ENCODE assay signal across 8 mouse cellular contexts in genomic region chr17:68837013-68837858, GRCm38 (mm10). TPM values are rescaled to one million over a fixed set of nuclear protein-coding genes. Genes with fewer than 3 reads are reported as not detected.
DNase-seq lines count a peak whose midpoint lies in the region; ATAC-seq and TF ChIP-seq lines count a peak whose summit lies in the region.

No protein-coding gene starts in this region.

- H3K27me3 ChIP-seq in hindbrain, embryonic 13.5 days = peaks cover 46% of the 10 kb centered on the region
- H3K27me3 ChIP-seq in limb, embryonic 10.5 days (ENCODE audit: low read depth, poor library complexity, severe bottlenecking) = peaks cover 83% of the 10 kb centered on the region

- peak; percentile 53; the same call in 1 of the 2 replicates for TF ChIP-seq POLR2A in brain, embryonic 14.5 days (IDR thresholded peaks at IDR 0.05; ENCODE audit: borderline replicate concordance, extremely low read depth, insufficient read depth, insufficient read length, poor library complexity, severe bottlenecking)
- no peak for TF ChIP-seq POLR2A in olfactory bulb, adult 2 months (IDR thresholded peaks at IDR 0.05; ENCODE audit: insufficient read depth, low read depth, low read length)

- H3K9me3 ChIP-seq in hindbrain, embryonic 13.5 days = no peaks in the 10 kb centered on the region
- H3K9me3 ChIP-seq in limb, embryonic 10.5 days (replicated peaks) = no peaks in the 10 kb centered on the region

- DNase-seq in gastrocnemius, adult 18-20 months (ENCODE audit: low spot score) = peak; percentile 19
- no peak for DNase-seq in gastrocnemius, postnatal 25 days
- peak; percentile 84 for DNase-seq in brain, embryonic 14.5 days (ENCODE audit: low read depth)
- peak; percentile 28 for DNase-seq in forelimb bud, embryonic 11.5 days (ENCODE audit: low read depth, low spot score)
- peak; percentile 72 for DNase-seq in limb, embryonic 10.5 days (ENCODE audit: low spot score)

- H3K36me3 ChIP-seq in hindbrain, embryonic 13.5 days = no peaks in the 10 kb centered on the region
- no peaks in the 10 kb centered on the region for H3K36me3 ChIP-seq in limb, embryonic 10.5 days

- under 1% methylated on average over 69 of the region's 72 CpGs for WGBS in hindbrain, embryonic 13.5 days
- under 1% methylated on average over 72 of the region's 72 CpGs for WGBS in limb, embryonic 10.5 days
- under 1% methylated on average over 72 of the region's 72 CpGs for WGBS in olfactory bulb, adult 2 months

- H3K9ac ChIP-seq in hindbrain, embryonic 13.5 days = peak overlapping the region; percentile 78

- peak overlapping the region; percentile 90 for H3K4me2 ChIP-seq in hindbrain, embryonic 13.5 days

- peaks cover 45% of the 10 kb centered on the region for H3K4me1 ChIP-seq in hindbrain, embryonic 13.5 days (replicated peaks)
- peaks cover 38% of the 10 kb centered on the region for H3K4me1 ChIP-seq in limb, embryonic 10.5 days
- peaks cover 32% of the 10 kb centered on the region for H3K4me1 ChIP-seq in olfactory bulb, adult 2 months (ENCODE audit: control insufficient read depth, insufficient read depth, low read length)

- no peak for TF ChIP-seq CTCF in brain, embryonic 14.5 days (IDR thresholded peaks at IDR 0.05; ENCODE audit: borderline replicate concordance, extremely low read depth, insufficient read depth, insufficient read length)
- TF ChIP-seq CTCF in olfactory bulb, adult 2 months (IDR thresholded peaks at IDR 0.05; ENCODE audit: insufficient read depth, low read depth, low read length) = 0 out of 2 replicates have a peak, but pooled peaks have one; percentile 2

- peak; percentile 74 for ATAC-seq in hindbrain, embryonic 13.5 days (ENCODE audit: low FRiP score)
- no peak for ATAC-seq in inflammation-experienced regulatory T-cells, adult 6 months

- H3K27ac ChIP-seq in hindbrain, embryonic 13.5 days = peak overlapping the region; percentile 6
- H3K27ac ChIP-seq in limb, embryonic 10.5 days = peak overlapping the region; percentile 77
- H3K27ac ChIP-seq in olfactory bulb, adult 2 months (ENCODE audit: insufficient read depth, low read depth, low read length) = peak overlapping the region; percentile 82

- peak overlapping the region; percentile 69 for H3K4me3 ChIP-seq in hindbrain, embryonic 13.5 days
- H3K4me3 ChIP-seq in limb, embryonic 10.5 days = peak overlapping the region; percentile 64
- peak overlapping the region; percentile 66 for H3K4me3 ChIP-seq in olfactory bulb, adult 2 months (ENCODE audit: insufficient read depth, low read depth, low read length)

RNA-seq across cellular contexts. Expression of gene Tmem200c, which starts 10.8 kb away (rescaled TPM):
- under 1 TPM; 0.07 to 0.59 TPM for total RNA-seq in gastrocnemius, adult 18-20 months (2021)
- total RNA-seq in gastrocnemius, postnatal 25 days (2021) = under 1 TPM; 0.19 to 0.28 TPM
- 3.2 and 4.6 TPM in 2 replicates for polyA plus RNA-seq in brain, embryonic 14.5 days (2012; rRNA removed)
- polyA plus RNA-seq in hindbrain, embryonic 13.5 days (2015; fragmentation: Nextera tagmentation; extraction: Ambion mirVana) = 1.9 and 2.3 TPM in 2 replicates
- polyA plus RNA-seq in limb, embryonic 10.5 days (2016; fragmentation: Nextera tagmentation; extraction: Ambion mirVana) = 0.45 and 0.48 TPM in 2 replicates
- not detected in 2 replicates for polyA plus RNA-seq in olfactory bulb, adult 2 months (2012; ENCODE audit: insufficient read depth, insufficient read length, low replicate concordance, missing spikeins)
- polyA plus RNA-seq in inflammation-experienced regulatory T-cells, adult 6 months (2017; shearing (Covaris generic)) = not detected

Comparison
In these comparisons a context has a peak if more than half of its experiments do, and no peak if none do; other contexts are left out.
1. H3K27ac ChIP-seq: peak in every context shown above with its lines; median percentile 82 in olfactory bulb, adult 2 months; 77 in limb, embryonic 10.5 days; 6 in hindbrain, embryonic 13.5 days.